Mouse (Mus musculus) thymus, adult 2 months (tissue): ENCODE measurements at regions not wholly inside any gene's neighbourhood (a gene's known extent, or its start where the extent isn't known, plus 50 kb on each side); places are given as distances from the start of the nearest gene placed in this dataset.

ENCODE experiments used
- CTCF ChIP-seq: fragments of 200-500 bp; IDR thresholded peaks from 2 replicates; pipeline ENCODE4 v1.5.1; 2012; ENCODE audit warnings: mild to moderate bottlenecking, control low read depth, low read length, moderate library complexity, borderline replicate concordance; ENCODE audit not compliant: control insufficient read depth, poor library complexity, insufficient read depth; ENCODE audit errors: extremely low read depth
- POLR2A ChIP-seq: fragments of 200-500 bp; IDR thresholded peaks from 2 replicates; pipeline ENCODE4 v1.6.1; 2012; ENCODE audit warnings: mild to moderate bottlenecking, low read length, control low read depth, moderate library complexity; ENCODE audit not compliant: control insufficient read depth, poor library complexity, insufficient read depth; ENCODE audit errors: extremely low read depth

DNA sequence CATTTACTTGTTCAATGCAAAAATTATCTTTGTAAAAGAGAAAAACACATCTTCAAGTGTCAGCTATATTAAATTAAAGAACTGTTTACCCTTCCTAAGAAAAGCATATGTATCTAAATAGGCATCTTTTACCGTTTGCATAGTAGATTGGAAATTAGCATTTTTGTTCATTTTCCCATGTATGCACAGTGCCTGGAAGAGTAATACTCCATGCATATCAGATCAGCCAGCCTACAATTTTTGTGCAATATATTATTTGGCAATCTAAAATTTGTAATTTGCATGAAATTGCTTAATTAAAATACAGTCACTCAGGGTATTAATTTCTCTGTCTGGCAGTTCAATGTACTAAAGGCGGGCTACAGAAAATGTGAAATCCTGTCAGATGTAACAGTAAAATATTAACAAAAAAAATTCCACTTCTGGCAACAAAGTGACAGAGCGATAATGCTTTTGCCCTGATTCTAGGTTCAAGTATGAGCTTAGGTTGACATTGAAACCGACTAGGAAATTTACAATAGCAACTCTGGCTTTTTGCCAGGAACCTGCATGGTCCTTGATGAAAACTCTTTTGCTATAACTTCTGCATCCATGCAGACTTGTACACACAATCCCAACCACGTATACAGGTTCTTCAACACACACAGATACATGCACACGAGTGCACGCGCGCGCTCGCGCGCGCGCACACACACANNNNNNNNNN lies 583.8 kb downstream of the Tfec start:
- no peak for TF ChIP-seq CTCF
- no peak for TF ChIP-seq POLR2A
